Mouse (Mus musculus) kidney, embryonic 14.5 days (tissue): ENCODE measurements at regions not wholly inside any gene's neighbourhood (a gene's known extent, or its start where the extent isn't known, plus 50 kb on each side); places are given as distances from the start of the nearest gene placed in this dataset.

ENCODE experiments used
- ATAC-seq: fragments of 200-750 bp; cut with Nextera tagmentation; 2 replicates; pipeline ENCODE4 v1.8.0; 2017; ENCODE audit warnings: moderate number of reproducible peaks, mild to moderate bottlenecking, moderate TSS enrichment, moderate library complexity; ENCODE audit not compliant: low FRiP score, low TSS enrichment
- H3K27ac ChIP-seq: fragments of 300-500 bp; sonication (generic); 2 replicates; pipeline ENCODE4 v1.5.1; 2014; ENCODE audit warnings: low read depth, mild to moderate bottlenecking, low read length, moderate library complexity, mixed read lengths
- H3K27me3 ChIP-seq: fragments of 300-500 bp; sonication (generic); 2 replicates; pipeline ENCODE4 v1.6.1; 2014; ENCODE audit warnings: mild to moderate bottlenecking, low read length; ENCODE audit not compliant: control insufficient read depth, insufficient read depth
- H3K36me3 ChIP-seq: fragments of 300-500 bp; sonication (generic); 2 replicates; pipeline ENCODE4 v1.6.1; 2014; ENCODE audit warnings: low read length, mixed read lengths; ENCODE audit not compliant: control insufficient read depth, insufficient read depth
- H3K4me1 ChIP-seq: fragments of 300-500 bp; sonication (generic); 2 replicates; pipeline ENCODE4 v1.6.1; 2014; ENCODE audit warnings: low read length, mixed read lengths; ENCODE audit not compliant: control insufficient read depth, insufficient read depth
- H3K4me2 ChIP-seq: fragments of 300-500 bp; sonication (generic); replicated peaks from 2 replicates; pipeline ENCODE4 v1.6.1; 2014; ENCODE audit warnings: low read depth, mild to moderate bottlenecking, low read length
- H3K4me3 ChIP-seq: fragments of 300-500 bp; sonication (generic); 2 replicates; pipeline ENCODE4 v1.5.1; 2014; ENCODE audit warnings: mild to moderate bottlenecking, low read length
- H3K9ac ChIP-seq: fragments of 300-500 bp; sonication (generic); 2 replicates; pipeline ENCODE4 v1.6.1; 2014; ENCODE audit warnings: low read depth, mild to moderate bottlenecking, low read length, moderate library complexity
- H3K9me3 ChIP-seq: fragments of 300-500 bp; sonication (generic); 2 replicates; pipeline ENCODE4 v1.6.1; 2016; ENCODE audit warnings: low read length; ENCODE audit not compliant: control insufficient read depth
- whole genome bisulfite sequencing: fragments of 180-500 bp; shearing (Covaris S2); extraction: QIAGEN DNeasy Blood & Tissue Kit; methylation state at CpG from one replicate; pipeline ENCODE4 v1.1.7; 2014; 5-methylcytosine and 5-hydroxymethylcytosine counted together

DNA sequence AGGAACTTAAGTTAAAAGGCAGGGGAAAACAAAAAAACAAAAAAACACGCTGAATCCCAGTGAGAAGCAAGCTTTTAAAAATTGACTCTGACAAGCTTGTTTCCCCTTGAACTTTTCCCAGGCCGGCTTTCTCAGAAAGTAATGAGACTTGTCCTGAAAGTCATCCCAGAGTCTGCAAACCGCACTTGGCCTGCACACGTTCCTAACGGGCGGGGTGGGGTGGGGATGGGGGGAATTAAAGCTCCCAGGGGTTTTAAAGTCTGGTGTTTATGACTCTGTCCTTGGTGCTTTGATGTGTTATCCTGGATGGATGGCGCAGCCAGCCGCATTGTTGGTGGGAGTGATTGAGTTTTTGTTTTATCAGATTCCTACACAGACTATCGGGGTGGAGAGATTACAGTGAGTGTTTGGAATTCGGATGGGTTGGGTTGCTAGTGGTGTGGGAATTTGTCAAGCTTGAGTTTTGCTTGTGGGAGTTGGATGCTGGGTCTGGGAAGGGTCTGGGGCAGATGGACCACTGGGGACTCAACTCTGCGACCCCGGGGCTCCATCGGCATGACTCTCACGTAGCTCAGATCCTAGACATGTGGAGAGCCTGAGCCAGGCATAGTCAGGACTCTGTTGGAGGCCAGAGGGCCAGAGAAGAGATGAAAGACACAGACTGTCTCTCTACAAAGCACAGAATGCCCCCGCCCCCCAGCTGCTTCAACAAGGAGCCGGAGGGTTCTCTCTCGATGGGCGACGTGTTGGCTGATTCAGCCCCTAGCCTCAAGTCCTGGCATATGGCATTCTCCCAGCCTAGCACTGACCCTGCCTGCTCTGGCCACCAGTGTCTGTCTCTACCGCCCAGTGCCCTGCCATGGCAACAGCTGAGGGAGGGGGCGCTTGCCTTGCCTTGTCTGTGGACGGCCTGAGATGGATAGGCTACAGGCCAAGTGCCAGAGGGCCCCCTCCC, 75.5 kb downstream of the E030025P04Rik start:
- 11% methylated on average over 22 of the region's 22 CpGs for WGBS

DNA sequence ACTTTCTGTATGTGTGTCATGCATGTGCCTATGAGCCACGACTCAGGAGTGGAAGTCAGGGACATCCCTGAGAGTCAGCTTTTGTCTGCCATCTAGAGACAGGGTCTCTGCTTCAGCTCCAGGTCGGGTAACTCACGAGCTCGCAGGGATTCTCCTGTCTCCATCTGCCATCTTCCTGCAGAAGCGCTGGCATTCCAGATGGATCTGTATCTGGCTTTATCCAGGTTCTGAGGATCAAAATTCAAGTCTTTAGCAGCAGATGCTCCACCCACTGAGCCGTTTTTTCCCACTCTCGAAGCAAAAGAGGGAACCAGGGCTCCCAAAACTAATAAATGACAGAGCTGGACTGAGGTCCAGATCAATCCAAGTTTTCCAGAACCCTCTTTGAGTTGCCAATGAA, 76.4 kb downstream of the E030025P04Rik start:
- ATAC-seq: no peak
- peaks cover 7% of the 10 kb centered on the region for H3K4me1 ChIP-seq
- H3K9me3 ChIP-seq: no peaks in the 10 kb centered on the region
- H3K27ac ChIP-seq: no peak overlapping the region
- H3K4me2 ChIP-seq: no peak overlapping the region
- no peak overlapping the region for H3K4me3 ChIP-seq
- H3K27me3 ChIP-seq: peaks cover 8% of the 10 kb centered on the region
- WGBS: 63% methylated on average over 7 of the region's 7 CpGs
- no peaks in the 10 kb centered on the region for H3K36me3 ChIP-seq
- H3K9ac ChIP-seq: no peak overlapping the region

More for the DNA sequence above, 75.5 kb downstream of the E030025P04Rik start:
- Histone ChIP-seq H3K36me3 (no peaks in the 10 kb centered on the region), H3K4me1 (peaks cover 7% of the 10 kb centered on the region), H3K4me2 (peak overlapping the region; percentile 12), H3K4me3 (no peak overlapping the region), H3K9ac (no peak overlapping the region), H3K9me3 (no peaks in the 10 kb centered on the region), H3K27me3 (peaks cover 8% of the 10 kb centered on the region), H3K27ac (no peak overlapping the region)
- peak; percentile 60; the same call in 1 of the 2 replicates for ATAC-seq

DNA sequence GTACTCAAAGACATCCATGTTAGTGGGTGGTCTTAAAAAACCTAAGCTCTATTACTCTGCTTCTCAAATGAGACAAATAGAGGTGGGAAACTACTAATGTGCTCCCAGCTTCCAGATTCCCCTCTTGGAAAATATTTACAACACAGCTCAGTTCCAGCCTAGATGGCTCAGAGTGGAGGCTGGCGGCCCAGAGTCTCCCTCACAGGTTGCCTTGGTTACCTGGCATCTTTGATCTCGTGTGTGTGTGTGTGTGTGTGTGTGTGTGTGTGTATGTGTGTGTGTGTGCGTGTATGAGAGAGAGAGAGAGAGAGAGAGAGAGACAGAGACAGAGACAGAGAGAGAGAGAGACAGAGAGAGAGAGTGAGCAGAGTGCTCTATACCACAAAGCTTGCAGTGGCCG, 82.2 kb downstream of the E030025P04Rik start:
- 63% methylated on average over 4 of the region's 4 CpGs for WGBS

DNA sequence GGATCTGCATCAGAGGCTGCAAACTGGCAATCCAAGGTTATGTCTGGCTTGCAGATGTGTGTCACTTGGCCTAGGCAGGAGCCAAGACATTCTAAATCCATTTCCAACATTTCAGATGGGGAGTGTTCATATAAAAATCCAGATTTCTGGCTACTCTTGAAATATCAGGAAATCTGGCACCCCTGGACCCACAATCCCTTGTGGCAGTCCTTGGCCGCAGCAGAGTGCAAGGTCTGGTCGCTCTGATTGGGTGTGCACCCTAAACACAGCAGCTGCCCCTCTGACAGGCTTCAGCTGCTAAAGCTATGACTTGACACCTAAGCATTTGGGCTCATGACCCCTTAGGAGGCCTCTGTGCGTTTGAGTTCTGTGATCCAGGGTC, 83.7 kb downstream of the E030025P04Rik start:
- H3K36me3 ChIP-seq: no peaks in the 10 kb centered on the region
- H3K27me3 ChIP-seq: no peaks in the 10 kb centered on the region
- H3K27ac ChIP-seq: no peak overlapping the region
- ATAC-seq: no peak
- WGBS: 27% methylated on average over 3 of the region's 3 CpGs
- H3K4me2 ChIP-seq: no peak overlapping the region
- H3K9ac ChIP-seq: no peak overlapping the region
- no peaks in the 10 kb centered on the region for H3K4me1 ChIP-seq
- no peaks in the 10 kb centered on the region for H3K9me3 ChIP-seq
- H3K4me3 ChIP-seq: no peak overlapping the region

More for the DNA sequence above, 82.2 kb downstream of the E030025P04Rik start:
- no peak for ATAC-seq
- Histone ChIP-seq H3K9me3 (no peaks in the 10 kb centered on the region), H3K4me3 (no peak overlapping the region), H3K4me2 (no peak overlapping the region), H3K36me3 (no peaks in the 10 kb centered on the region), H3K27ac (no peak overlapping the region), H3K27me3 (no peaks in the 10 kb centered on the region), H3K4me1 (no peaks in the 10 kb centered on the region), H3K9ac (no peak overlapping the region)

DNA sequence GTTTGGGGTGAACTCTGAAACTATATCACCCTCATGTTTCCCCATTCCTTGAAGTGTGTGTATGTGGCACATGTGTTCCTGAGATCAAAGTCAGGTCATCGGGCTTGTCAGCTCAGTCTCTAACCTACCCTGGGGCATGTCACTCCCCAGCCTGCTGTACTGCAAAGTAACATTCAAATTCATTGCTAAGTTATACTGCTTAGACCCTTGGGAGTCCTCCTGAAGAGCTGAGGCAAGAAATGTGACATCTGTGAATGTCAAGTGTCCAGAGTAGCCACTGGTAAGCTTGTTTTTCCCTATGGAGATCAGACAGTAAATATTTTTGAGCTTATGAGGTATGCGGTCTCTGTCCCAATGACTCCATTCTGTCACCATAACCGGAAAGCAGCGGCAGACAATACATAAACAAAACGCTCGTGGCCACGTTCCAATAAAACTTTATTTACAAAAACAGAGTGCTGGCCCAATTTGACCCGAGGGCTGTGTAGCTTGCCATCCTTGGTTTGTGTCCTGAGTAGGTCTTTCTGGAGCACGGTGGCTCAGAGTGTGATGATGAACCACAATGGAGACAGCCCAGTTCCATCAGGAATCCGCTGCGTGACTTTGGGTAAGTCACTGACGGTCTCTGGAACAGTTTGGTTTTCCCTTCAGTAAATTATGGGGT, 84.2 kb downstream of the E030025P04Rik start:
- H3K4me1 ChIP-seq: no peaks in the 10 kb centered on the region
- H3K4me2 ChIP-seq: no peak overlapping the region
- WGBS: 79% methylated on average over 12 of the region's 12 CpGs
- no peaks in the 10 kb centered on the region for H3K27me3 ChIP-seq
- no peaks in the 10 kb centered on the region for H3K36me3 ChIP-seq
- H3K9me3 ChIP-seq: no peaks in the 10 kb centered on the region
- no peak overlapping the region for H3K27ac ChIP-seq
- no peak for ATAC-seq
- no peak overlapping the region for H3K4me3 ChIP-seq
- no peak overlapping the region for H3K9ac ChIP-seq

DNA sequence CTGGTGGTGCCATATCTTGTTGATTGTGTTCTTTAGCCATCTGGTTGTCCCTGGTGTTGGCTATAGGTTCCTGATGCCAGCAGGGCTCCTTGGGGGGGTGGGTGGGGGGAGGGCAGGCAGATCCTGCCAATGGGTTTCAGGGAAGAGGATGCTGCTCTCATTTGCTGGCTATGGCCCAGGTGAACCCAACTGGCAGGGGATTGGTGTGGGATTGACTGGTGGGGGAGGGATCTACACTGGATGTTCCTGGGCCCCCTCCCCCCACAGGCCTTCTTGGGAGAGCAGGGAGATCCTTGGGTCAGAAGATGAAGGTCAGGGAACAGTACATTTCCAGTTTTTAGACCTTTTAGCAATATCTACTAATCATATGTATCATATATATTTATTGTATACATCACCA, 86.1 kb downstream of the E030025P04Rik start:
- H3K4me3 ChIP-seq: no peak overlapping the region
- no peaks in the 10 kb centered on the region for H3K36me3 ChIP-seq
- H3K4me2 ChIP-seq: no peak overlapping the region
- H3K4me1 ChIP-seq: no peaks in the 10 kb centered on the region
- H3K27me3 ChIP-seq: no peaks in the 10 kb centered on the region
- no peaks in the 10 kb centered on the region for H3K9me3 ChIP-seq
- H3K27ac ChIP-seq: no peak overlapping the region
- no peak overlapping the region for H3K9ac ChIP-seq
- ATAC-seq: no peak

DNA sequence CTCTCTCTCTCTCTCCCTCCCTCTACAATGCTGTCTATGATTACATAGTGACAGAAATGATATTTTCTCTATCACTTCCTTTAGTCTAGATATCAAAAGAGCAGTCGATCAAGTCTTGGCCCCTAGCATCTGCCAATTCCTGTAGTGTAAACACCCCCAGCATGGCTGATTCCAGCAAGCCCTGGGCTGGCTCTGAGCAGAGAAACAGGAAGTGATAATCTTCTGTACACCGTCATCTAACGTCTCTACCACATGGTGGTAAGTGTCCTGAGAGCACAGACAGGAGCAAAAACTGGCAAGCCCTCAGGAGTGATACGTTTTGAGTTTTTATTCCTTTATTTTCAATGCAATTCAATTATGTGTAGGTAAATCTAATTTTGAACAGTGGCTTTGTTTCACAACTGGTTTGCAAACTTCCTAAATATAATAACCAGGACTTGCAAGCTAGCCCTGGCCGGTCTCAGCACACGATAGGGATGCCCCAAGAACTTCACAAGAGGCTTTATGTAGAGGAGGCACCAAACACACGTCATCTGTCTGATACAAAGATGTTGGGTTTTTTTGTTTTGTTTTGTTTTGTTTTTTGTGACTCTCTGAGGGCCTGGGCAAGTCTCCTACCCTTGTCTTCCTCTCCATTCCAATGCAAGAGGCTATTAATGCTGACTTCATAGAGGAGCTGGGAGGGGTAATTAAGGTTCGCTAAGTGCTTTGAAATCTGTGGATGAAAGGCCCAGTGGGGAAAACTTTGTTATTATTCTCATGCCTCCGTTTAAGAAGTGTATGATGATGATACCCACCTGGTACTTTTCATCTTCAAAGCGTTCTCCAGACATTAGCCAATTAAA, 95.7 kb downstream of the E030025P04Rik start:
- no peaks in the 10 kb centered on the region for H3K4me1 ChIP-seq
- no peaks in the 10 kb centered on the region for H3K36me3 ChIP-seq
- no peaks in the 10 kb centered on the region for H3K9me3 ChIP-seq
- H3K27me3 ChIP-seq: no peaks in the 10 kb centered on the region
- H3K9ac ChIP-seq: no peak overlapping the region
- ATAC-seq: no peak
- 65% methylated on average over 10 of the region's 10 CpGs for WGBS
- H3K4me2 ChIP-seq: no peak overlapping the region
- H3K27ac ChIP-seq: no peak overlapping the region
- H3K4me3 ChIP-seq: no peak overlapping the region

DNA sequence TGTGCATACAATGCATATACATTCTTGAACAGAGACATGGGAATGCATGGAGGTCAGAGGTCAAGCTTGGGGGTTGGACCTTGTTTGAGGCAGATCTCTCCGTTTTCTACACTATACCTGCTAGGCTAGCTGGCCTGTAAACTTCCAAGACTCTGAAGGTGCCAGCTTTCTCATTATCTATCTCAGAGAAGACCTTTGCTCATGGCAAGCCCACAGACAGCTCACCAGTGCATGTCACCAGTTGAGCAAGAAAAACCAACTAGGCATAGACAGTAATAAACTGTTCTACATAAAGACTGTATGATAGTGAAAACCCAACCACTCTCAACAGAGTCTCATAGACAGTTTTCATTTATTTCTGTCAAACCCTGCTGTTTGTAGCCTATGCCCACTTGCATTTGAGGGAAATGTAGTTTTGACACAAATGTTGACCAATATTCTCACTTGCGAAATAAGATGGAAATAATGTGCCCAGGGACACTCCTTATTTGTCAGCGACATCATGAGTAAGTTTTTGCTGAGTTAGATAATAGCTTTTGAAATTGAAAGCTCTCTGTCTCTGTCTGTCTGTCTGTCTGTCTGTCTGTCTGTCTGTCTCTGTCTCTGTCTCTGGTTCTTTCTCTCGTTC, 96.6 kb downstream of the E030025P04Rik start:
- Histone ChIP-seq H3K4me2 (no peak overlapping the region), H3K27me3 (no peaks in the 10 kb centered on the region), H3K9me3 (no peaks in the 10 kb centered on the region), H3K27ac (no peak overlapping the region), H3K4me3 (no peak overlapping the region), H3K4me1 (no peaks in the 10 kb centered on the region), H3K9ac (no peak overlapping the region), H3K36me3 (no peaks in the 10 kb centered on the region)
- ATAC-seq: no peak
- 91% methylated on average over 4 of the region's 4 CpGs for WGBS
